Mouse (Mus musculus): ENCODE data around the gene Wdr48. TPM values are rescaled to one million over a fixed set of nuclear protein-coding genes. Genes with fewer than 3 reads are reported as not detected.

Wdr48 gene
- polyA plus RNA-seq, 1 experiment from 2014 or later = 35.6 TPM

DNA sequence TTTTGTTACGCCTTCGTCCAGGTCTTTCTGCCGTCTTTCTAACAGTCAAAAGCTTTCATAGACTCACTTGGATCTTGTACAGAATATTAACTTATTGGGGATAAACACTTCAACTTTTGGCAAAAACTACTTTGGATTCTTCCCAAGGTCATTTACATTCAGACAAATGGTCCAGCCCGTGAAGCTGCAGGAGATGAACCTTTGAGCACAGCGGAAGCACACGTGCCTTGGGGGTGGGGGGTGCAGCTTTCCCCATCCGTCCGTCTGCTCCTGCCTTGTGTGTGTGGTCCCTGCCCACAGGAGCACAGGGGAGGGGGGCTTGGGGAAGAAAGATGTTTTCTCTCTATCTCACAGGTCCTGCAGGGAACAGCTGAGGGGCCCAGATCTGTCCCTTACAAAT is 31.1 kb downstream of the Wdr48 start:
- Histone ChIP-seq H3K27me3 (replicated peaks) (no peaks in the 10 kb centered on the region), H3K4me2 (no peak overlapping the region), H3K9ac (no peak overlapping the region), H3K9me3 (no peaks in the 10 kb centered on the region), H3K36me3 (peaks cover 97% of the 10 kb centered on the region), H3K27ac (replicated peaks) (no peak overlapping the region), H3K4me1 (no peaks in the 10 kb centered on the region), H3K4me3 (no peak overlapping the region)
- WGBS = 73% methylated on average over 8 of the region's 8 CpGs
- ATAC-seq (ENCODE audit: extremely low read depth, insufficient number of reproducible peaks, low FRiP score, low TSS enrichment) = no peak

DNA sequence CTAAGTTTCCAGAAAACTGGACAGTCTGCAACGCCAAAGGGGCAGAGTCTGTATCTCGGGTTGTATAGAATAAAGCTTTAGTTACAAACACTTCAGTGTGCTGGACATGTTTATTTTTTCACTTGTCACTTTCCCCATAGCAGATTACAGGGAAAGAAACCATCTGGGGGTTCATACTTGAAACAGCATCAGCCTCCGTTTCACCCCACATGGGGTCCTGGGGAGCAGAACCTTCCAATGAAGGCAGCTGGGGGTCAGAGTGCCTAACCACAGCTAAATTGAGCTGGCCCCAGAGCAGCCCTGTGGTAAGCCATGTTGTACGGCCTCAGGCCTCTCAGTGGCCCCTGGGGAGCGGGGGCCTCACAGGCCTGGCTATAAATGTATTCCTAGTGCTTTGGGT is 31.8 kb downstream of the Wdr48 start:
- Histone ChIP-seq H3K4me1 (no peaks in the 10 kb centered on the region), H3K4me2 (no peak overlapping the region), H3K27ac (replicated peaks) (no peak overlapping the region), H3K9me3 (no peaks in the 10 kb centered on the region), H3K9ac (no peak overlapping the region), H3K4me3 (no peak overlapping the region), H3K27me3 (replicated peaks) (no peaks in the 10 kb centered on the region), H3K36me3 (peaks cover 97% of the 10 kb centered on the region)
- ATAC-seq (ENCODE audit: extremely low read depth, insufficient number of reproducible peaks, low FRiP score, low TSS enrichment) = no peak
- WGBS = 72% methylated on average over 5 of the region's 5 CpGs

DNA sequence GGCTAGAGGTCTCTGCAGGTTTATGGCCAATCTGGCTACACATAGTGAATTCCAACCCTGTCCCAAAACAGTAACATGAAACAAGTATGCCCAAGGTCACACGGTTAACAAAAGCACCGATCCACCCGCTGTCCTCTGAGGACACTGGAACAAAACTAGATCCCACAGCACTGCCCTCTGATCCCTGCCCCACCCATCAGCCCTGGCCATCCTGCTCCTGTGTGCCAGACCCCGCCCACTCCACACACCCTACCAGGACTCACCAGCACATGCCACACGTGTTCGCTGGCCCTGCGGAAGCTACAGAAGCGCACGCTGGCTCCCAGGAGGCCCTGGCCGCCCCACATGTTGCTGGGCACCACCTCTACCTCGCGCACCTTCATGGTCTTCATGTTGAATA is 37.7 kb downstream of the Wdr48 start:
- H3K27ac ChIP-seq (replicated peaks) = no peak overlapping the region
- WGBS = 86% methylated on average over 12 of the region's 12 CpGs
- H3K4me2 ChIP-seq = no peak overlapping the region
- H3K9me3 ChIP-seq = no peaks in the 10 kb centered on the region
- peaks cover 63% of the 10 kb centered on the region for H3K36me3 ChIP-seq
- no peak overlapping the region for H3K4me3 ChIP-seq
- no peak overlapping the region for H3K9ac ChIP-seq
- peaks cover 9% of the 10 kb centered on the region for H3K4me1 ChIP-seq
- no peak for ATAC-seq (ENCODE audit: extremely low read depth, insufficient number of reproducible peaks, low FRiP score, low TSS enrichment)
- H3K27me3 ChIP-seq (replicated peaks) = no peaks in the 10 kb centered on the region

DNA sequence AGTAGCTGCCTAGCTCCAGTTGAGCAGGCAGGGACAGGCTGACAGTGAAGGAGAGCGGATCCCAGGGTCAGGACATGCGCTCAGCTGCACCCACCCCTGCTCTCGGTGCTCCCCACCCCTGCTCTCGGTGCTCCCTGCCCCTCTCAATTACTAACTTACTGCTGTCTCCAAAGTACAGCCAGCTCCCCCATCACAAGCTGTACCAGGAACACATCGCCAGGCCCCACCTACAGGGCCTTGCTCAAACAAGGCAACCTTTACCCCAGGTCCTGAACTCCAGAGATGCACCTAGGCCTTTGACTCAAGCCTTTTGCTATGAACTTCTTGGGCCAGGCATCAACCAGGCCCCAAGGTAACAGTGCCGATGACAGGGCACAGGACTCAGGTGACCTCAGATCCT is 39.0 kb downstream of the Wdr48 start:
- Histone ChIP-seq H3K4me1 (peaks cover 16% of the 10 kb centered on the region), H3K4me2 (no peak overlapping the region)
- 93% methylated on average over 6 of the region's 6 CpGs for WGBS

DNA sequence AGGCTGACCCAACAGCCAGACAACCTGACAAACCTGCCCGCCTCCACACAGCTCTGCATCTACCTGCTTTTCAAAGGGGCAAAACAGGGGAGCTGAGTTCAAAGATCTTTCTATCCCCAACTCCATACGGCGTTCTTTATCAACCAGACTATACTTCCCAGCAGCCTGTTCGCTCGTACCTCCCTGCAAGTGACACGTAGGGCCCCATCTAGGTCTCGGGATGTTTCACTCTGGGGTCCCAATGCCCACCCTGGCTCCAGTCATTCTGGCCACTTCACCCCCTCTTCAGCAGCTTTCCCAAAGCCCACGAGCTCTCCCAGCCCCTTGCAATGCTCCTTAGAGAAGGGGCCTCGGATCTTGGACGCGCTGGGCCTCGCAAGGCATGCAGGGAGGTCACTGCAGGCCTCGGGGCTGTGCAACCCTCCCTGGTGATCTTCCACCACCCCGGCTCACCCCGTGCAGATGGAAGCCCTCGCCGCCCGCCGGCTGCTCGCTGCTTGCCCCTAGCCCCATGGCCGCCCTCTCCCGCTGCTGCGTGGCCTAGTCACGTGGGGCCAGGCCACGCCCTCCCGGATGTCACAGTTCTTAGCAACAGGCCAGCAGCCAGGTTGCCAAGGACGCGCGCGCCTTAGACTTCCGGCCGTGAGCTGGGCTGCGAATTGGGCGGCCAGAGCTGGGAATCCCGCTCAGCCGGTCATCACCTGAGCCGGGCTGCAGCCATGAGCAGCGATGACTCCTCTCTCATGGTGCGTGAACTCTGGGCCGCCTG is 42.5 kb downstream of the Wdr48 start, which contains the start of the genes Gorasp1 and Ttc21a:
TSS of gene Gorasp1 (minus strand) at position 561 of the 769 bp plus-strand sequence.
TSS of gene Ttc21a (plus strand) at position 602 of the 769 bp plus-strand sequence.
- Histone ChIP-seq H3K27ac (replicated peaks) (peak within 1 kb of the TSS; percentile 81), H3K36me3 (peaks cover 15% of the 10 kb centered on the region), H3K4me1 (peaks cover 16% of the 10 kb centered on the region), H3K9ac (peak within 1 kb of the TSS; percentile 95), H3K27me3 (replicated peaks) (no peaks in the 10 kb centered on the region), H3K9me3 (no peaks in the 10 kb centered on the region), H3K4me3 (peak within 1 kb of the TSS; percentile 89), H3K4me2 (peak within 1 kb of the TSS; percentile 92)
- ATAC-seq (ENCODE audit: extremely low read depth, insufficient number of reproducible peaks, low FRiP score, low TSS enrichment) = peak; percentile 93
- WGBS = under 1% methylated on average over 40 of the region's 40 CpGs

More for the DNA sequence above, 39.0 kb downstream of the Wdr48 start:
- no peaks in the 10 kb centered on the region for H3K9me3 ChIP-seq
- no peak overlapping the region for H3K9ac ChIP-seq
- ATAC-seq (ENCODE audit: extremely low read depth, insufficient number of reproducible peaks, low FRiP score, low TSS enrichment) = no peak
- peaks cover 50% of the 10 kb centered on the region for H3K36me3 ChIP-seq
- H3K4me3 ChIP-seq = no peak overlapping the region
- H3K27me3 ChIP-seq (replicated peaks) = no peaks in the 10 kb centered on the region
- H3K27ac ChIP-seq (replicated peaks) = no peak overlapping the region

DNA sequence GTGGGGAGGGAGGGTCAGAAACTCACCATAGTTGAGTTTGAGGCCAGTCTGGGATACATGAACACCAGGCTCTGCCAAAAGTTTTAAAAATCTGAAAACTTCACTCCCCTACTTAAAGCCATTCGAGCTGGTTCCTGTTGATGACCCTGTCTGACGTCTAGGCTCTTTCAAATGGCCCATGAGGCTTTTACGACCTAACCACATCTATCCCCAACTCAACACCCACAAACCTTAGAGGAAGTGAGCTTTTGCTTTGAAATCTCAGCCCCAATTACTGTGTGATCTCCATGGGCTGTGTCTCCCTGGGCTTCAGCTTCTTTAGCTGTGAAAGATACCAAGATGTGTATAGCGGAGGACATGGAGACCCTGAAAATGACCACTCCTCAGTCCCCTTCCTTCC is 43.8 kb downstream of the Wdr48 start:
- H3K9ac ChIP-seq = no peak overlapping the region
- H3K4me1 ChIP-seq = peaks cover 16% of the 10 kb centered on the region
- peaks cover 6% of the 10 kb centered on the region for H3K36me3 ChIP-seq
- no peak overlapping the region for H3K27ac ChIP-seq (replicated peaks)
- no peak overlapping the region for H3K4me3 ChIP-seq
- WGBS = 74% methylated on average over 4 of the region's 4 CpGs
- no peaks in the 10 kb centered on the region for H3K27me3 ChIP-seq (replicated peaks)
- no peaks in the 10 kb centered on the region for H3K9me3 ChIP-seq
- ATAC-seq (ENCODE audit: extremely low read depth, insufficient number of reproducible peaks, low FRiP score, low TSS enrichment) = no peak
- H3K4me2 ChIP-seq = no peak overlapping the region

DNA sequence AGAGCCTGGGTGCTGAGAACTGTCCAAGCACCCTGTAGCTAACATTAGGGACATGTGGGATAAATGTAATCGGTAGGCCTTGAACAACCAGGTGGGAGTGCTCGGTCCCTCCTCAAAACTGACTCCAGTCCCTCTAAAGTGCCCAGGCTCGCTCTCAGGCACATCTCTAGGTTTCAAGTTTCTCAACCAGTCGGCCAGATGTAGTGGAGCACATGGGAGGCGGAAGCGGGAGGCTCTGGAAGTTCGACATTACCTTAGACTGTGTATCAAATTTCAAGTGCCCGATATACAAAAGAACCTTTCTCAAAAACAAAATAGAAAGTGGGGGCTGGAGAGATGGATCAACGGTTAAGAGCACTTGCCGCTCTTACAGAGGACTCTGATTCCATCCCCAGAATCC is 45.0 kb downstream of the Wdr48 start:
- no peak overlapping the region for H3K4me2 ChIP-seq
- no peak overlapping the region for H3K4me3 ChIP-seq
- WGBS = 76% methylated on average over 10 of the region's 10 CpGs
- no peaks in the 10 kb centered on the region for H3K9me3 ChIP-seq
- no peak for ATAC-seq (ENCODE audit: extremely low read depth, insufficient number of reproducible peaks, low FRiP score, low TSS enrichment)
- H3K9ac ChIP-seq = no peak overlapping the region
- H3K27ac ChIP-seq (replicated peaks) = no peak overlapping the region
- H3K4me1 ChIP-seq = peaks cover 16% of the 10 kb centered on the region
- no peaks in the 10 kb centered on the region for H3K27me3 ChIP-seq (replicated peaks)
- peaks cover 6% of the 10 kb centered on the region for H3K36me3 ChIP-seq

DNA sequence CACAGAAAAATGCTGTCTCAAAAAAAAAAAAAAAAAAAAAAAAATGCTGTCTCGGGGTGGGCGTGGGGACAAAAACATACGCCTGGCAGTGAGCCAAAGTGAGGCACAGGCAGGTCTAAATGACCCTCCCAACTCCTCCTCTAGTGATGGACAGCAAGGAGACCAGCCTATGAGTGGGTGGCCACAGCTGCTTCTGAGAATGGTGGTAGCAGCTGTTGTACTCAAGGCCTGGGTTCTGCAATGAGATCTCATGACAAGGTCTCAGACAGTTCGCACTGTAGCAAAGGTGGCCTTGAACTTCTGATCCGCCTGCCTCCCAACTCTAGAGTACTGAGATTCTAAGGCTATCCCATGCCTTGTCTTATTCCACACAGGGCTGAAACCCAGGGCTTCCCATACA is 46.7 kb downstream of the Wdr48 start:
- Histone ChIP-seq H3K36me3 (no peaks in the 10 kb centered on the region), H3K9me3 (no peaks in the 10 kb centered on the region), H3K4me3 (no peak overlapping the region), H3K9ac (no peak overlapping the region), H3K4me1 (peaks cover 12% of the 10 kb centered on the region), H3K27me3 (replicated peaks) (no peaks in the 10 kb centered on the region), H3K27ac (replicated peaks) (no peak overlapping the region), H3K4me2 (no peak overlapping the region)
- no peak for ATAC-seq (ENCODE audit: extremely low read depth, insufficient number of reproducible peaks, low FRiP score, low TSS enrichment)
- 77% methylated on average over 5 of the region's 5 CpGs for WGBS

DNA sequence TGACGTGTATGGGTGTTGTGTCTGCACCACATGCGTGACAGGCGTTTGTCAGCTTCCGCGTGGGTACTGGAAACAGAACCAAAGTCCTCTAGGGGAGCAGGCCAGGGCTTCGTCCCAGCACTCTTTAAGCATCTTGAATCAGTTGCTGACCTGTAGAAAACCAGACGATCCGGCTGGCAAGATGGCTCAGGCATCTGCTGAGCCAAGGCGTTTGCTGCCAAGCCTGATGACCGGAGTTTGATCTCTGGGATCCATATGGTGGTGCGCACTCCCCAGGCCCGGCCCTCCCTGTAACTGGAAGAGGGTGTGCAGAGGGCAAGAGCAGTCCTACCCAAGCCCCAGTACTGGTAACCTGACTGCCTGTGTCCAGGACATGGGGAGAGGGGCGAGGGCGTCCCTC is 47.2 kb downstream of the Wdr48 start:
- H3K27me3 ChIP-seq (replicated peaks) = no peaks in the 10 kb centered on the region
- ATAC-seq (ENCODE audit: extremely low read depth, insufficient number of reproducible peaks, low FRiP score, low TSS enrichment) = no peak
- H3K4me1 ChIP-seq = peaks cover 7% of the 10 kb centered on the region
- no peak overlapping the region for H3K4me2 ChIP-seq
- no peaks in the 10 kb centered on the region for H3K9me3 ChIP-seq
- H3K9ac ChIP-seq = no peak overlapping the region
- no peaks in the 10 kb centered on the region for H3K36me3 ChIP-seq
- no peak overlapping the region for H3K4me3 ChIP-seq
- no peak overlapping the region for H3K27ac ChIP-seq (replicated peaks)
- WGBS = 83% methylated on average over 14 of the region's 14 CpGs

GRCm38 (mm10) chr9:119943326-119943725 is 48.6 kb downstream of the Wdr48 start:
- ATAC-seq (ENCODE audit: extremely low read depth, insufficient number of reproducible peaks, low FRiP score, low TSS enrichment) = no peak
- H3K4me2 ChIP-seq = no peak overlapping the region
- H3K4me1 ChIP-seq = no peaks in the 10 kb centered on the region
- no peak overlapping the region for H3K9ac ChIP-seq
- H3K9me3 ChIP-seq = no peaks in the 10 kb centered on the region
- 72% methylated on average over 1 of the region's 1 CpGs for WGBS
- H3K36me3 ChIP-seq = no peaks in the 10 kb centered on the region
- H3K27ac ChIP-seq (replicated peaks) = no peak overlapping the region
- H3K4me3 ChIP-seq = no peak overlapping the region
- H3K27me3 ChIP-seq (replicated peaks) = no peaks in the 10 kb centered on the region

- 71% methylated on average over 12 of the region's 12 CpGs for WGBS
- Histone ChIP-seq H3K9me3 (no peaks in the 10 kb centered on the region), H3K36me3 (no peaks in the 10 kb centered on the region), H3K4me3 (no peak overlapping the region), H3K4me1 (0 out of 2 replicates have a peak, but pooled peaks cover under 1% of the 10 kb centered on the region), H3K27me3 (replicated peaks) (no peaks in the 10 kb centered on the region), H3K27ac (replicated peaks) (no peak overlapping the region), H3K9ac (no peak overlapping the region), H3K4me2 (no peak overlapping the region)
- no peak for ATAC-seq (ENCODE audit: extremely low read depth, insufficient number of reproducible peaks, low FRiP score, low TSS enrichment)
Measured at GRCm38 (mm10) chr9:119945173-119945900, 50.7 kb downstream of the Wdr48 start.
